In the genomic region with DNA sequence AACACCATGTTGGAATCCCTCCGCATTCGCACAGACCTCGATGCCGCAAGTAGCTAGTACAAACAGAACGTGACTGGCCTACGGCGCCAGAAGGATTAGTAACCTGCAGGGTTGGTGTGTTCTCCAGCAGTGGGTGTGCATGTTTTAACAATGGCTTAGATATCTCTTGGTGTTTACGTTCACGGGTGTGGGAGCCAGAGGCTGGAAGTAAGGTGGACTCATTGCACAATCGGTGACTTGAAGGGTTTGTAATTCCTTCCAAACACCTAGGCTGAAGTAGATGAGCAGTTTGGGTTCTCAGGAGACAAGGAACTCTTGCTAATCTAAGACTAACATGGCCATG, we compare ENCODE assay signal across 21 mouse cellular contexts. TPM values are rescaled to one million over a fixed set of nuclear protein-coding genes. Genes with fewer than 3 reads are reported as not detected.
A peak's percentile ranks its signal among the peaks of the same experiment; 100 is the strongest.
DNase-seq lines count a peak whose midpoint lies in the region; ATAC-seq lines count a peak whose summit lies in the region.
"Had no signal": no experiment of that assay in that cellular context is flagged by ENCODE, and none has a peak within 500 bp of the region (broad histone marks: within the 10 kb centered on the region; RNA-seq: fewer than 3 reads in every experiment).

No protein-coding gene starts in this region.

- peak; percentile 55 for DNase-seq in lung, postnatal 36 days
- no peak for DNase-seq in lung, postnatal 25 days (ENCODE audit: low spot score)
- no peak for DNase-seq in urinary bladder, postnatal 36 days (ENCODE audit: low spot score in 2 of 2)
- DNase-seq: adrenal gland, postnatal 25 days; cerebellum, adult 8-10 months; gastrocnemius, adult 2 months; heart, adult 18-20 months; kidney, adult 18-20 months; kidney, postnatal 14 days; thymus, adult 2 months had no signal

- H3K27me3 ChIP-seq in hindbrain, embryonic 13.5 days, result no peaks in the 10 kb centered on the region
- H3K27me3 ChIP-seq in hindbrain, embryonic 12.5 days, result no peaks in the 10 kb centered on the region
- H3K27me3 ChIP-seq in intestine, embryonic 16.5 days (replicated peaks; ENCODE audit: control insufficient read depth, insufficient read depth, low read length), result no peaks in the 10 kb centered on the region
- H3K27me3 ChIP-seq: embryonic facial prominence, embryonic 13.5 days; Patski had no signal

- 0 out of 2 replicates have a peak, but pooled peaks have one; percentile 21 for ATAC-seq in hindbrain, embryonic 13.5 days (ENCODE audit: low FRiP score)
- ATAC-seq in hindbrain, embryonic 12.5 days (ENCODE audit: low FRiP score), result no peak
- peak; percentile 54; the same call in 1 of the 2 replicates for ATAC-seq in intestine, embryonic 16.5 days
- no peak for ATAC-seq in monocyte, adult 5-6 weeks (replicated peaks; ENCODE audit: insufficient number of reproducible peaks, low FRiP score, low TSS enrichment, poor library complexity, severe bottlenecking)
- ATAC-seq: activated CD4-positive, CD25-positive, alpha-beta regulatory T cell, adult 4 months had no signal

- no peaks in the 10 kb centered on the region for H3K4me1 ChIP-seq in hindbrain, embryonic 13.5 days (replicated peaks)
- H3K4me1 ChIP-seq in hindbrain, embryonic 12.5 days, result no peaks in the 10 kb centered on the region
- peaks cover 16% of the 10 kb centered on the region; the same call in 1 of the 2 replicates for H3K4me1 ChIP-seq in brown adipose tissue, adult 24 weeks (ENCODE audit: control insufficient read depth, insufficient read depth, insufficient read length, low read length)
- H3K4me1 ChIP-seq in intestine, embryonic 16.5 days (ENCODE audit: control insufficient read depth, insufficient read depth, low read length), result no peaks in the 10 kb centered on the region
- H3K4me1 ChIP-seq: embryonic facial prominence, embryonic 13.5 days; limb, embryonic 10.5 days had no signal

- H3K4me3 ChIP-seq in hindbrain, embryonic 13.5 days, result no peak overlapping the region
- H3K4me3 ChIP-seq in hindbrain, embryonic 12.5 days, result no peak overlapping the region
- no peak overlapping the region for H3K4me3 ChIP-seq in brown adipose tissue, adult 24 weeks (ENCODE audit: insufficient read depth, low read depth, low read length)
- no peak overlapping the region for H3K4me3 ChIP-seq in intestine, embryonic 16.5 days (ENCODE audit: low read length)
- H3K4me3 ChIP-seq: embryonic facial prominence, embryonic 13.5 days; gastrocnemius, adult 2 months; left cerebral cortex, adult 2 months; limb, embryonic 10.5 days had no signal

- H3K36me3 ChIP-seq in hindbrain, embryonic 13.5 days, result peaks cover 66% of the 10 kb centered on the region
- H3K36me3 ChIP-seq in hindbrain, embryonic 12.5 days, result peaks cover 47% of the 10 kb centered on the region
- peaks cover 9% of the 10 kb centered on the region; the same call in 1 of the 2 replicates for H3K36me3 ChIP-seq in intestine, embryonic 16.5 days (ENCODE audit: control insufficient read depth, insufficient read depth, low read length)

- 89% methylated on average over 10 of the region's 10 CpGs for WGBS in hindbrain, embryonic 13.5 days
- 91% methylated on average over 10 of the region's 10 CpGs for WGBS in hindbrain, embryonic 12.5 days
- WGBS in intestine, embryonic 16.5 days, result 77% methylated on average over 10 of the region's 10 CpGs

- no peak overlapping the region for H3K27ac ChIP-seq in hindbrain, embryonic 13.5 days
- H3K27ac ChIP-seq in hindbrain, embryonic 12.5 days, result no peak overlapping the region
- H3K27ac ChIP-seq in brown adipose tissue, adult 24 weeks (replicated peaks; ENCODE audit: low read depth, low read length), result peak overlapping the region; percentile 84
- no peak overlapping the region for H3K27ac ChIP-seq in intestine, embryonic 16.5 days (ENCODE audit: low read length)
- H3K27ac ChIP-seq: embryonic facial prominence, embryonic 13.5 days; gastrocnemius, adult 2 months; left cerebral cortex, adult 2 months; limb, embryonic 10.5 days; liver, embryonic 14.5 days had no signal

- no peaks in the 10 kb centered on the region for H3K9me3 ChIP-seq in hindbrain, embryonic 13.5 days
- H3K9me3 ChIP-seq in hindbrain, embryonic 12.5 days (replicated peaks), result no peaks in the 10 kb centered on the region
- no peaks in the 10 kb centered on the region for H3K9me3 ChIP-seq in intestine, embryonic 16.5 days (ENCODE audit: control insufficient read depth, low read length)
- H3K9me3 ChIP-seq: embryonic facial prominence, embryonic 13.5 days; limb, embryonic 10.5 days had no signal

- H3K4me2 ChIP-seq in hindbrain, embryonic 13.5 days, result no peak overlapping the region
- no peak overlapping the region for H3K4me2 ChIP-seq in hindbrain, embryonic 12.5 days (replicated peaks)
- no peak overlapping the region for H3K4me2 ChIP-seq in intestine, embryonic 16.5 days (ENCODE audit: low read depth, low read length)
- H3K4me2 ChIP-seq: embryonic facial prominence, embryonic 13.5 days had no signal

- H3K9ac ChIP-seq in hindbrain, embryonic 13.5 days, result no peak overlapping the region
- no peak overlapping the region for H3K9ac ChIP-seq in hindbrain, embryonic 12.5 days
- H3K9ac ChIP-seq in intestine, embryonic 16.5 days (ENCODE audit: low read depth, low read length), result no peak overlapping the region
- H3K9ac ChIP-seq: embryonic facial prominence, embryonic 13.5 days; liver, embryonic 14.5 days had no signal

RNA-seq across cellular contexts. Expression of a gene that starts 20.1 kb away (rescaled TPM):
- polyA plus RNA-seq in hindbrain, embryonic 13.5 days (2015; fragmentation: Nextera tagmentation; extraction: Ambion mirVana), result 423 and 434 TPM in 2 replicates
- polyA plus RNA-seq in hindbrain, embryonic 12.5 days (2016; fragmentation: Nextera tagmentation; extraction: Ambion mirVana), result 415 and 465 TPM in 2 replicates
- polyA plus RNA-seq in brown adipose tissue, adult 24 weeks (2012; ENCODE audit: insufficient read depth, insufficient read length, missing spikeins), result 191 and 228 TPM in 2 replicates
- 247 and 266 TPM in 2 replicates for polyA plus RNA-seq in intestine, embryonic 16.5 days (2015; fragmentation: Nextera tagmentation; extraction: Ambion mirVana)
- total RNA-seq in monocyte, adult 5-6 weeks (2017), result 42.9 to 60.0 TPM (median 53.2 TPM) in 3 replicates

RNA-seq across cellular contexts. Expression of a gene that starts 45.4 kb away (rescaled TPM):
- 3.0 and 3.7 TPM in 2 replicates for polyA plus RNA-seq in hindbrain, embryonic 13.5 days (2015; fragmentation: Nextera tagmentation; extraction: Ambion mirVana)
- 2.6 and 2.8 TPM in 2 replicates for polyA plus RNA-seq in hindbrain, embryonic 12.5 days (2016; fragmentation: Nextera tagmentation; extraction: Ambion mirVana)
- polyA plus RNA-seq in brown adipose tissue, adult 24 weeks (2012; ENCODE audit: insufficient read depth, insufficient read length, missing spikeins), result 1.7 and 3.0 TPM in 2 replicates
- polyA plus RNA-seq in intestine, embryonic 16.5 days (2015; fragmentation: Nextera tagmentation; extraction: Ambion mirVana), result 0.39 and 0.48 TPM in 2 replicates
- 0.10 TPM in 2 of 3 replicates, not detected in the other for total RNA-seq in monocyte, adult 5-6 weeks (2017)

Comparison
In these comparisons a context has a peak if more than half of its experiments do, and no peak if none do; other contexts are left out.
1. ATAC-seq: peak in hindbrain, embryonic 13.5 days (single experiment) and intestine, embryonic 16.5 days (single experiment); none in hindbrain, embryonic 12.5 days (single experiment) and monocyte, adult 5-6 weeks (single experiment).